Comparison of ENCODE assay signal across 8 mouse cellular contexts in the genomic region with DNA sequence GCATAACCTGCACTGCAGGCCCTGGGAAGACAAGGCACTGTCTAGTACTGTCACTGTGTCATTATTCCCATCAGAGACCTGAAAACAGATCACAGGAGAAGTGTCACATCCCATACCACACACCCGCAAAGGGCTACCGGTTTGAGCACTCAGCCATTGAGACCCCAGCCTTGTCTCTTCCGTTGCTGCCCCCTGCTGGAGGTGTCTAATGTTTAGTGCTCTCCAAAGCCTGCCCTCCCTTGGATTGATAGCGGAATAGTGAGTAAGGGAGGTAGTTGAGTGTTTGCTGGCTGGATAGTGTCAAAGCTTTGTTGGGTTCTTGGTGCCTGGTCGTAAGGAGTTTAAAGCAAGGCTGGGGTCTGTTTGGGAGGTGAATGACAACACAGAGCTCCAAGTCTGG.
A peak's percentile ranks its signal among the peaks of the same experiment; 100 is the strongest.
DNase-seq lines count a peak whose midpoint lies in the region; ATAC-seq and TF ChIP-seq lines count a peak whose summit lies in the region.

No protein-coding gene starts in this region.

- H3K4me3 ChIP-seq in gastrocnemius, adult 2 months, result no peak overlapping the region
- no peak overlapping the region for H3K4me3 ChIP-seq in thymus, adult 2 months (ENCODE audit: control insufficient read depth, insufficient read depth, low read length)
- H3K4me3 ChIP-seq in intestine, embryonic 15.5 days (replicated peaks), result no peak overlapping the region

- no peaks in the 10 kb centered on the region for H3K27me3 ChIP-seq in thymus, adult 2 months (ENCODE audit: control insufficient read depth, insufficient read depth, low read length)
- H3K27me3 ChIP-seq in intestine, embryonic 15.5 days (replicated peaks), result no peaks in the 10 kb centered on the region

- no peaks in the 10 kb centered on the region for H3K9me3 ChIP-seq in intestine, embryonic 15.5 days

- DNase-seq in gastrocnemius, adult 2 months, result no peak
- DNase-seq in gastrocnemius, postnatal 25 days, result no peak
- DNase-seq in thymus, adult 2 months, result peak; percentile 54
- no peak for DNase-seq in thymus, adult 18-20 months
- DNase-seq in lung, adult 18-20 months, result peak; percentile 30 to 38
- DNase-seq in thymus, postnatal 36 days, result peak; percentile 41 to 43
- DNase-seq in gastrocnemius, postnatal 36 days, result no peak

- no peak overlapping the region for H3K4me2 ChIP-seq in intestine, embryonic 15.5 days (replicated peaks)

- no peak overlapping the region for H3K9ac ChIP-seq in intestine, embryonic 15.5 days

- ATAC-seq in intestine, embryonic 15.5 days, result 0 out of 2 replicates have a peak, but pooled peaks have one; percentile 42

- no peaks in the 10 kb centered on the region for H3K36me3 ChIP-seq in thymus, adult 2 months (ENCODE audit: control insufficient read depth, insufficient read depth, low read length)
- H3K36me3 ChIP-seq in intestine, embryonic 15.5 days, result peaks cover 3% of the 10 kb centered on the region; the same call in 1 of the 2 replicates

- TF ChIP-seq CTCF in gastrocnemius, adult 2 months (IDR thresholded peaks at IDR 0.05), result peak; percentile 42
- TF ChIP-seq CTCF in thymus, adult 2 months (IDR thresholded peaks at IDR 0.05; ENCODE audit: borderline replicate concordance, control insufficient read depth, extremely low read depth, insufficient read depth, low read length, poor library complexity), result peak; percentile 37; the same call in 1 of the 2 replicates

- no peak for TF ChIP-seq POLR2A in thymus, adult 2 months (IDR thresholded peaks at IDR 0.05; ENCODE audit: control insufficient read depth, extremely low read depth, insufficient read depth, low read length, poor library complexity)

- intact Hi-C loops in gastrocnemius, adult 2 months (cut with DNase I), result no loop called here
- intact Hi-C loops in gastrocnemius, postnatal 36 days (cut with DNase I), result no loop called here

- 56% methylated on average over 5 of the region's 5 CpGs for WGBS in thymus, adult 2 months
- 44% methylated on average over 5 of the region's 5 CpGs for WGBS in intestine, embryonic 15.5 days

- no peaks in the 10 kb centered on the region for H3K4me1 ChIP-seq in thymus, adult 2 months (replicated peaks; ENCODE audit: control insufficient read depth, insufficient read depth, low read length)
- peaks cover 24% of the 10 kb centered on the region for H3K4me1 ChIP-seq in intestine, embryonic 15.5 days (replicated peaks)

- H3K27ac ChIP-seq in gastrocnemius, adult 2 months, result no peak overlapping the region
- H3K27ac ChIP-seq in thymus, adult 2 months (ENCODE audit: control insufficient read depth, insufficient read depth, low read length), result no peak overlapping the region
- peak overlapping the region; percentile 52; the same call in 1 of the 2 replicates for H3K27ac ChIP-seq in intestine, embryonic 15.5 days

Comparison
In these comparisons a context has a peak if more than half of its experiments do, and no peak if none do; other contexts are left out.
1. DNase-seq: peak in thymus, adult 2 months (single experiment), lung, adult 18-20 months (2 of 2) and thymus, postnatal 36 days (2 of 2); none in gastrocnemius, adult 2 months (single experiment), gastrocnemius, postnatal 25 days (single experiment), thymus, adult 18-20 months (0 of 2) and gastrocnemius, postnatal 36 days (0 of 2).